Mouse (Mus musculus) frontal cortex, adult (tissue): Measurements from ENCODE around the gene Tdpoz1.
"Not testable (repeated sequence)": the region's sequence is repeated elsewhere in the genome, so short reads cannot be mapped to it uniquely, and the experiment has no call there.

ENCODE experiments used
- ATAC-seq: cut with Nextera tagmentation; 2 replicates; pipeline ENCODE4 v1.9.2; 2017; ENCODE audit warnings: mild to moderate bottlenecking, moderate library complexity, mixed read lengths; ENCODE audit not compliant: low TSS enrichment

Tdpoz1 gene

DNA sequence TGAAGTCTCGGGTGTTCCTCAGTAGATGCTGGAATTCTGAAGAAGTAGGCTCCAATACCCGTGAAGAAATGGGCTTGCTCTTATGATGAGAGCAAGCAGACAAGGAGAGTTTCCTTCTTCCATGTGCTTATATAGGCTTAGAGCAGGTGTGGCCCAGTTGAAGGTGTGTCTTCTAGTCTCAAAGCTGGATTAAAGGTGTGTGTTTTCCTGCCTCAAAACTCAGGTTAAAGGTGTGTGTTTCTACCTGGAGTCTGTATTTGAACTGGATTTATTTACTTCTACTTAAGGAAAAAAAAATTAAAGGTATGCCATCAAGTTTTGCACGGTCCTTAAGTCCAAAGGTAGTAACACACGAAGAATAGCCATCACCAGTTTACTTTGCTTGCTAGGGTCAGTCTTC is at the start of gene Tdpoz1:
TSS of gene Tdpoz1 (minus strand) at position 101 of the 400 bp plus-strand sequence.
- ATAC-seq = not testable (repeated sequence)

DNA sequence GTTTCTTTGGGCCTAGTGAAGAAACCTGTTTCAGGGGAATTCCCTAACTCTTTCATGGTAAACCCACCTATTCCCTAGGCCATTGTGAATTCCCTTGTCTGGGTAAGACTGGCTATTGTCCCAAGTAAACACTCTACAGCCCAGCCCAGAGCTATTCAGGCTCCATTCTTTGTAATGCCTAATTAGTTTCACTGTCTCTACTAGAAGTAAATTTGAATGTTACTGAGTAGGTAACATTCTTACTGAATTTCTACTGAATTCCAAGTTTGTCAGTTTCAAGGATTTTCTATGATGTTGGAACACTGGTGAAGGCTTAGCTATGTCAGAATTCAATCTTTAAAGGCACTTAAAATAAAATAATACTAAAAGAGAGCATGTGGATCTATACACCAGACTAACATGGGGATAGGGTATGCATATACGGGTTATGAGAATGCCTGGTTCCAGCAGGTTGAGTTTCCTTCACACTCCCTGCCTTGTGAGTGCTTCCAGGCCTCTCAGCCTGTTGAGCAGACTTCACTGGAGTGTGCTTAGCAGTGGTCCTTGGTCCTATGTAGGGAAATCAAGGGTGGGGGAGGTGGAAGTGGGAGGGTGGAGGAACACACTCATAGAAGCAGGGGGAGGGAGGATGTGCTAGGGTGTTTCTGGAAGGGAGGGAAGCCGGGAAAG is 33.0 kb upstream of the Tdpoz1 start:
- not testable (repeated sequence) for ATAC-seq

DNA sequence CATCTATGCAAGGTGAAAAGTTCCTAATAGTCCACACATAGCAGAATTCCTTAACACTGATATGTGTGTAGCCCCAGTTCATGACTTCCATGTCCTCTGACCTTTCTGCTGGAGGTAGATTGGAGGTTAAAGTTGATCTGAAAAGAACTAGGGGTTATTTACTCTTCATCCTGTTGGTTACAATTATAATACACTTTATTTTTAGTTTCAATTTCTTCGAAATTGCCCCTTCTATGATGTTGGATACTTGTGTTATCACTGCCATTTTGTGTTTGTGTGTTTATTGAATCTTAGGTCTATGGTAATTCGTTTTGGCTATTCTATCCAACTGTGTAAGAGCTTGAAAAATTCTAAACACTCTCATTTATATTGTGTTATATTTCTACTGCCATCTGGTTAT is 16.9 kb upstream of the Tdpoz1 start, which contains the start of gene Gm37596:
TSS of gene Gm37596 (minus strand) at position 101 of the 400 bp plus-strand sequence.
- ATAC-seq = not testable (repeated sequence)

DNA sequence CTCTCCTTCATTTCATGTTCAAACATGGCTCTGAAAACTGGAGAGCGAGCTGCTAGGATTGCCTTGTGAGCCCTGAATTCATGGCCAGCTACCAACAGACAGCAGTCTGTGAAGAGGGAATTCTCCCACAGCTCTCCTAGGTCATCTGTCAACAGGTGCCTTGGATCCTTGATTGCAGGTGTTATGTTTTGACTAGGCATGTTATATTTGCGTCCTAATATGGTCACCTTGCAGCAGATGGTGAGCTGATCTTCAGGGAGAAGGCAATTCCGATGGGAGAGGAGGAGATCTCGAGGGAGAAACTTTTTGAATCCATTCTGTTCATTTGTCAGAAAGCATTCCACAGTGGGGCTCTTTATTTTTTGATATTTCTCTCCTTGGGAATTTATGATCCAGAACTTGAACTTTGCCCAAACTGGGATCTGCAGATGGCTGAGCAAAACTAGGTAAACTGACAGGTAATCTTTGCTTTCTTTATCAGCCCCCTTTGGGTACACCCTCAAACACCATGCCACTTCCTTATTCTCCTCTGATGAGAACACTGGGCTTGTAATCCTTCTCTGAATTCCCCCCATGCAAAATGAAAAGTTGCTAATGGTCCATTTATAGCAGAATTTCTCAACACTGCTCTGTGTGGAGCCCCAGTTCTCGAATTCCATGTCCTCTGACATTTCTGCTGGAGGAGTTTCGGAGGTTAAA is 5.2 kb downstream of the Tdpoz1 start:
- not testable (repeated sequence) for ATAC-seq

DNA sequence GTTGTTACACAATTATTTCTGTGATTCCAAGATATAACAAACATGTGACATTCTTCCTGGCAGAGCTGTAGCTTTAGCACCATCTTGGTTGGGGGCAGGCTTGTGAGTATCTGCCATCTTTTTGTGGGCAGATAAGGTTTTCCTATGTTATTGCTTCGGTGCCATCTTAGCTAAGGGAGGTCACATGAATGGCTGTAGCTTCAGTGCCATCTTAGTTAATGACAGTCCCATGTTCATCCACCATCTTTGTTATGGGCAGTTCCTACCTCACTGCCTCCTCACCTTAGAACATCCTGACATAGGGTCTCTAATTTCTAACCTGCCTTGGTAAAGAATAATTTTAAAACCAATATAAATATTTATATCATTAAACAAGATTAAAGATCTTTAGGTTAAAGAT is 21.9 kb downstream of the Tdpoz1 start:
- no peak for ATAC-seq

DNA sequence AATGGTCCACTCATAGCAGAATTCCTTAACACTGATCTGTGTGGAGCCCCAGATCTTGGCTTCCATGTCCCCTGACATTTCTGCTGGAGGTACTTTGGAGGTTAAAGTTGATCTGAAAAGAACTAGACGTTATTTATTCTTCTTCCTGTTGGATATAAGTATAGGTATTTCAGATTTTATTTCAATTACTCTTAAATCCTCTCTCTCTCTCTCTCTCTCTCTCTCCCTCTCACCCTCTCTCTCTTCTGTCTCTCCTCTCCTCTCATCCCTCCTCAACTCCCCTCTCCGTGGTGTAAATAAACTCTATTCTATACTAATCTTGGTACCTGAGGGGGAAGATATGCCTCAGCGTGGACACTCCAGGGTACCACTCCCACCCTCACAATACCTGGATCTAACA is 23.5 kb downstream of the Tdpoz1 start, which contains the start of gene Tdpoz2:
TSS of gene Tdpoz2 (minus strand) at position 101 of the 400 bp plus-strand sequence.
- no peak for ATAC-seq

DNA sequence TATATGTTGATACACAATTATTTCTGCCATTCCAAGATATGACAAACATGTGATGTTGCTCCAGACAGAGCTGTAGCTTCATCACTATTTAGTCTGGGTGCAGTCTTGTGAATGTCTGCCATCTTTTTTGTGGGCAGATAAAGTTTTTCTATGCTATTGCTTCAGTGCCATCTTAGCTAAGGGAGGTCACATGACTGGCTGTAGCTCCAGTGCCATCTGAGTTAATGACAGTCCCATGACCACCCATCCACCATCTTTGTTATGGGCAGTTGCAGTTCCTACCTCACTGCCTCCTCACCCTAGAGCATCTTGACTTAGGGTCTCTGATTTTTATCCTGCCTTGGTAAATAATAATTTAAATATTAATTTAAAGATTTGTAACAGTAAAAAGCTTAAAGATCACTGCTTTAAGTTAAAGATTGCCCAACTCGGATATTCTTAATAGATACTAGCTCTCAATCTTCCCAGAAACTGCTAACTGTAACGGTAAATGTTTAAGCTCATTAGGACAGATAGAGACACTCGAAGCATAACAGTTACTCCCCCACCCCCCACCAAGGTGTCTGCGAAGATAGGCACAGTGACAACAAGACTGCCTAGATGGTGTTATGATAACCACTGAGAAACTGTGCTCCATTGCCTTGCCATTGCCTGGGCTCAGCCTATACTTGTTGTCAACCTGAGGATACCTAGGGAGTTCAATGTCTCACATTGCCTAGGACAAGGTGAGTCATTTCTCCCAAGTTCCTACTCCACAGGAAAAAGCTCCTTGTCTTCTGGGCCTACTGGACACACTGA is 45.0 kb downstream of the Tdpoz1 start:
- not testable (repeated sequence) for ATAC-seq
